Mouse (Mus musculus) lung, postnatal 0 days (tissue): ENCODE measurements at regions not wholly inside any gene's neighbourhood (a gene's known extent, or its start where the extent isn't known, plus 50 kb on each side); places are given as distances from the start of the nearest gene placed in this dataset.

Experiments
- CTCF ChIP-seq: IDR thresholded peaks from 2 replicates; pipeline ENCODE4 v1.5.1; 2016; ENCODE audit warnings: antibody characterized with exemption, mild to moderate bottlenecking
- EP300 ChIP-seq: IDR thresholded peaks from 2 replicates; pipeline ENCODE4 v1.6.1; 2016; ENCODE audit warnings: antibody characterized with exemption, mild to moderate bottlenecking, control low read depth

DNA sequence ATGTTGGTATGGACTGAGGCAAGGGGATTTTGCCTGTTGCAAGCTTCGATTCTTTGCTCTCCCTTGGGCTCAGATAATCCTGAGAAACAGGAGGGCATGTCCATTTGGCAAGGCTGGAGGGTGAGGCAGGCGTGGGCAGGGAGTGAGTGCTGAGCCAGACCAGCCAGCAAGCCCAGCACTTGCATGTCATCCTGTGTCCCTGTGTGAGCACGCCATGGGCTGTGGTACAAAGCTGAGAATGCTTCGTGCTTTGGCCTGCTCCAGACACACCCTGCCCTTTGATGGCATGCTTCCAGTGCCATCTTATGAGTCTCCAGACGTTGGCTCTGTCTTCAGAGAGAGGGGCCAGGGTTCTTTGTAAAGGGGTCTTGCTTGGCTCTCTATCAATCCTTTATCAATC, 557.1 kb downstream of the Vrk1 start:
- TF ChIP-seq CTCF (no peak), EP300 (no peak)
